9 mouse cellular contexts compared by ENCODE assay signal in the genomic region with DNA sequence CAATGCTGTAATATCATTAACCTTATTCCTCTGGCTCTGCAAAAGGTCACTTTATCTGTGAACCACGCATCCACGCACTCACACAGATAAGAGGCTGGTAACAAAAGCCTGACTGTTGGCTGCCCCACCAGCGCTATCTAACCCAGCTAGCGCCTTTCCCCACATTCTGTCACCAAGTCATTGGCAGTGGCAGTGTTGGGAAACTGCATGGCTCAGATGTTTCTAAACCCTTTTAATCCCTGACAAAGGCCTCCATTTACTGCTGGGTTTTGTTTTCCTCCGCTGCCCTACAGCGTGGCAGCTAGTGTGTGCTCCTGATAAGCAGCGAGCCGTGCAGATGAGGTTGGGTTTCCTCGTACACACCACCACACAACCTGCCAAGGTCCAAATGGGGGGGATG. TPM values are rescaled to one million over a fixed set of nuclear protein-coding genes. Genes with fewer than 3 reads are reported as not detected.
DNase-seq lines count a peak whose midpoint lies in the region; ATAC-seq and TF ChIP-seq lines count a peak whose summit lies in the region.
"Had no signal": no experiment of that assay in that cellular context is flagged by ENCODE, and none has a peak within 500 bp of the region (broad histone marks: within the 10 kb centered on the region; RNA-seq: fewer than 3 reads in every experiment).

No protein-coding gene starts in this region.

- TF ChIP-seq CTCF in layer of hippocampus, adult 2 months (conservative IDR thresholded peaks at IDR 0.05), result no peak

- peak; percentile 84 for ATAC-seq in embryonic facial prominence, embryonic 14.5 days (ENCODE audit: low read depth)
- no peak; the same call in 1 of the 2 replicates for ATAC-seq in hindbrain, embryonic 13.5 days (ENCODE audit: low FRiP score)

- peak; percentile 5 for DNase-seq in layer of hippocampus, adult 11-12 months (ENCODE audit: low spot score)
- no peak for DNase-seq in layer of hippocampus, adult 2 months (ENCODE audit: low spot score in 2 of 2)
- DNase-seq in embryonic facial prominence, embryonic 14.5 days (ENCODE audit: low spot score), result peak; percentile 69
- peak; percentile 50 for DNase-seq in retina, embryonic 14.5 days (ENCODE audit: low spot score)
- no peak for DNase-seq in B cell, adult 2 months
- no peak for DNase-seq in urinary bladder, adult 2 months (ENCODE audit: low spot score)
- DNase-seq in thymus, postnatal 0 days (ENCODE audit: low spot score), result no peak
- DNase-seq: cerebellum, postnatal 14 days had no signal

- no peaks in the 10 kb centered on the region for H3K9me3 ChIP-seq in embryonic facial prominence, embryonic 14.5 days (ENCODE audit: control insufficient read depth, low read length)
- no peaks in the 10 kb centered on the region for H3K9me3 ChIP-seq in hindbrain, embryonic 13.5 days

- WGBS in embryonic facial prominence, embryonic 14.5 days, result 22% methylated on average over 9 of the region's 9 CpGs
- whole genome bisulfite sequencing in hindbrain, embryonic 13.5 days, result 9% methylated on average over 9 of the region's 9 CpGs

- no peaks in the 10 kb centered on the region for H3K36me3 ChIP-seq in embryonic facial prominence, embryonic 14.5 days (ENCODE audit: control insufficient read depth, insufficient read depth, low read length)
- no peaks in the 10 kb centered on the region for H3K36me3 ChIP-seq in hindbrain, embryonic 13.5 days

- H3K27ac ChIP-seq in layer of hippocampus, adult 2 months, result no peak overlapping the region
- H3K27ac ChIP-seq in embryonic facial prominence, embryonic 14.5 days (replicated peaks; ENCODE audit: low read depth, low read length), result no peak overlapping the region
- peak overlapping the region; percentile 36 for H3K27ac ChIP-seq in hindbrain, embryonic 13.5 days

- no peaks in the 10 kb centered on the region; the same call in 1 of the 2 replicates for H3K4me1 ChIP-seq in embryonic facial prominence, embryonic 14.5 days (ENCODE audit: control insufficient read depth, insufficient read depth, low read length)
- H3K4me1 ChIP-seq in hindbrain, embryonic 13.5 days (replicated peaks), result peaks cover 21% of the 10 kb centered on the region

- no peak overlapping the region for H3K4me2 ChIP-seq in embryonic facial prominence, embryonic 14.5 days (ENCODE audit: low read depth, low read length)
- no peak overlapping the region for H3K4me2 ChIP-seq in hindbrain, embryonic 13.5 days

- no peak overlapping the region for H3K9ac ChIP-seq in embryonic facial prominence, embryonic 14.5 days (ENCODE audit: low read depth, low read length)
- H3K9ac ChIP-seq in hindbrain, embryonic 13.5 days, result 0 out of 2 replicates have a peak overlapping the region, but pooled peaks have one; percentile 1

- no peak overlapping the region for H3K4me3 ChIP-seq in layer of hippocampus, adult 2 months
- no peak overlapping the region for H3K4me3 ChIP-seq in embryonic facial prominence, embryonic 14.5 days (ENCODE audit: low read depth, low read length)
- no peak overlapping the region for H3K4me3 ChIP-seq in hindbrain, embryonic 13.5 days

- no peaks in the 10 kb centered on the region for H3K27me3 ChIP-seq in embryonic facial prominence, embryonic 14.5 days (replicated peaks; ENCODE audit: control insufficient read depth, insufficient read depth, low read length)
- 0 out of 2 replicates have a peak, but pooled peaks cover 3% of the 10 kb centered on the region for H3K27me3 ChIP-seq in hindbrain, embryonic 13.5 days

RNA-seq across cellular contexts. Expression of gene Id4, which starts 55.7 kb away (rescaled TPM):
- 10 to 100 TPM; 48.8 to 53.5 TPM for total RNA-seq in layer of hippocampus, adult 2 months (2021)
- 11.8 and 13.0 TPM in 2 replicates for polyA plus RNA-seq in embryonic facial prominence, embryonic 14.5 days (2014; fragmentation: Nextera tagmentation; extraction: Ambion mirVana)
- polyA plus RNA-seq in hindbrain, embryonic 13.5 days (2015; fragmentation: Nextera tagmentation; extraction: Ambion mirVana), result 92.9 and 99.3 TPM in 2 replicates
- polyA plus RNA-seq in urinary bladder, adult 2 months (2012; rRNA removed), result 93.6 and 98.2 TPM in 2 replicates
- polyA plus RNA-seq in thymus, postnatal 0 days (2015; fragmentation: Nextera tagmentation; extraction: Ambion mirVana), result 2.4 and 3.6 TPM in 2 replicates

Comparison
In these comparisons a context has a peak if more than half of its experiments do, and no peak if none do; other contexts are left out.
1. DNase-seq: peak in layer of hippocampus, adult 11-12 months (single experiment), embryonic facial prominence, embryonic 14.5 days (single experiment) and retina, embryonic 14.5 days (single experiment); none in layer of hippocampus, adult 2 months (0 of 2), B cell, adult 2 months (0 of 2), urinary bladder, adult 2 months (single experiment) and thymus, postnatal 0 days (single experiment).